Mouse (Mus musculus): ENCODE data around the gene Pigr. TPM values are rescaled to one million over a fixed set of nuclear protein-coding genes. Genes with fewer than 3 reads are reported as not detected.
A peak's percentile ranks its signal among the peaks of the same experiment; 100 is the strongest.

Gene Pigr
- polyA plus RNA-seq, 1 experiment: 0.01 TPM

- H3K27me3 ChIP-seq (ENCODE audit: control insufficient read depth): peaks cover 10% of the 10 kb centered on the region
- H3K4me1 ChIP-seq (ENCODE audit: control insufficient read depth): no peaks in the 10 kb centered on the region
- H3K9me3 ChIP-seq (ENCODE audit: control insufficient read depth, low read length): no peaks in the 10 kb centered on the region
- TF ChIP-seq GATA1 (IDR thresholded peaks at IDR 0.05; ENCODE audit: low read length) (no peak), TAL1 (IDR thresholded peaks at IDR 0.05; ENCODE audit: low read length) (no peak)
- H3K4me3 ChIP-seq (replicated peaks): no peak overlapping the region
- H3K36me3 ChIP-seq (ENCODE audit: control insufficient read depth): no peaks in the 10 kb centered on the region
Observed at GRCm38 (mm10) chr1:130872912-130873311, 46.4 kb downstream of the Pigr start.

GRCm38 (mm10) chr1:130875139-130875538 lies 48.7 kb downstream of the Pigr start:
- peaks cover 29% of the 10 kb centered on the region for H3K27me3 ChIP-seq (ENCODE audit: control insufficient read depth)
- H3K36me3 ChIP-seq (ENCODE audit: control insufficient read depth): no peaks in the 10 kb centered on the region
- no peak for TF ChIP-seq GATA1 (IDR thresholded peaks at IDR 0.05; ENCODE audit: low read length)
- TF ChIP-seq TAL1 (IDR thresholded peaks at IDR 0.05; ENCODE audit: low read length): no peak
- no peak overlapping the region for H3K4me3 ChIP-seq (replicated peaks)
- no peaks in the 10 kb centered on the region for H3K9me3 ChIP-seq (ENCODE audit: control insufficient read depth, low read length)
- H3K4me1 ChIP-seq (ENCODE audit: control insufficient read depth): no peaks in the 10 kb centered on the region

- H3K9me3 ChIP-seq (ENCODE audit: control insufficient read depth, low read length): no peaks in the 10 kb centered on the region
- no peak for TF ChIP-seq TAL1 (IDR thresholded peaks at IDR 0.05; ENCODE audit: low read length)
- no peak for TF ChIP-seq GATA1 (IDR thresholded peaks at IDR 0.05; ENCODE audit: low read length)
- H3K4me3 ChIP-seq (replicated peaks): no peak overlapping the region
- peaks cover 31% of the 10 kb centered on the region for H3K27me3 ChIP-seq (ENCODE audit: control insufficient read depth)
- no peaks in the 10 kb centered on the region for H3K36me3 ChIP-seq (ENCODE audit: control insufficient read depth)
- H3K4me1 ChIP-seq (ENCODE audit: control insufficient read depth): no peaks in the 10 kb centered on the region
Observed at GRCm38 (mm10) chr1:130875910-130876309, 49.4 kb downstream of the Pigr start.

- TF ChIP-seq TAL1 (IDR thresholded peaks at IDR 0.05; ENCODE audit: low read length) (no peak), GATA1 (IDR thresholded peaks at IDR 0.05; ENCODE audit: low read length) (no peak)
- peaks cover 31% of the 10 kb centered on the region for H3K27me3 ChIP-seq (ENCODE audit: control insufficient read depth)
- H3K36me3 ChIP-seq (ENCODE audit: control insufficient read depth): no peaks in the 10 kb centered on the region
- no peaks in the 10 kb centered on the region for H3K4me1 ChIP-seq (ENCODE audit: control insufficient read depth)
- no peaks in the 10 kb centered on the region for H3K9me3 ChIP-seq (ENCODE audit: control insufficient read depth, low read length)
- no peak overlapping the region for H3K4me3 ChIP-seq (replicated peaks)
Observed at GRCm38 (mm10) chr1:130876931-130877509, 50.5 kb downstream of the Pigr start.

GRCm38 (mm10) chr1:130877889-130878614 lies 51.6 kb downstream of the Pigr start:
- peak overlapping the region; percentile 7 for H3K4me3 ChIP-seq (replicated peaks)
- H3K36me3 ChIP-seq (ENCODE audit: control insufficient read depth): no peaks in the 10 kb centered on the region
- TF ChIP-seq GATA1 (IDR thresholded peaks at IDR 0.05; ENCODE audit: low read length) (no peak), TAL1 (IDR thresholded peaks at IDR 0.05; ENCODE audit: low read length) (no peak)
- H3K9me3 ChIP-seq (ENCODE audit: control insufficient read depth, low read length): no peaks in the 10 kb centered on the region
- H3K27me3 ChIP-seq (ENCODE audit: control insufficient read depth): peaks cover 31% of the 10 kb centered on the region
- H3K4me1 ChIP-seq (ENCODE audit: control insufficient read depth): no peaks in the 10 kb centered on the region

GRCm38 (mm10) chr1:130879927-130880326 lies 53.4 kb downstream of the Pigr start:
- no peaks in the 10 kb centered on the region for H3K36me3 ChIP-seq (ENCODE audit: control insufficient read depth)
- no peaks in the 10 kb centered on the region for H3K4me1 ChIP-seq (ENCODE audit: control insufficient read depth)
- no peaks in the 10 kb centered on the region for H3K9me3 ChIP-seq (ENCODE audit: control insufficient read depth, low read length)
- no peak overlapping the region for H3K4me3 ChIP-seq (replicated peaks)
- H3K27me3 ChIP-seq (ENCODE audit: control insufficient read depth): peaks cover 31% of the 10 kb centered on the region
- TF ChIP-seq GATA1 (IDR thresholded peaks at IDR 0.05; ENCODE audit: low read length): no peak
- TF ChIP-seq TAL1 (IDR thresholded peaks at IDR 0.05; ENCODE audit: low read length): no peak

GRCm38 (mm10) chr1:130883146-130883545 lies 56.7 kb downstream of the Pigr start:
- Histone ChIP-seq H3K27me3 (ENCODE audit: control insufficient read depth) (peaks cover 23% of the 10 kb centered on the region), H3K36me3 (ENCODE audit: control insufficient read depth) (no peaks in the 10 kb centered on the region)
- TF ChIP-seq GATA1 (IDR thresholded peaks at IDR 0.05; ENCODE audit: low read length) (no peak), TAL1 (IDR thresholded peaks at IDR 0.05; ENCODE audit: low read length) (no peak)

GRCm38 (mm10) chr1:130887354-130887753 lies 60.9 kb downstream of the Pigr start, which contains the start of gene Il24:
Gene Il24, minus strand, starts transcription at chr1:130887454.
- Histone ChIP-seq H3K4me1 (ENCODE audit: control insufficient read depth) (no peaks in the 10 kb centered on the region), H3K27me3 (ENCODE audit: control insufficient read depth) (peaks cover 4% of the 10 kb centered on the region; the same call in 1 of the 2 replicates)
- TF ChIP-seq TAL1 (IDR thresholded peaks at IDR 0.05; ENCODE audit: low read length) (no peak), GATA1 (IDR thresholded peaks at IDR 0.05; ENCODE audit: low read length) (no peak)

More at GRCm38 (mm10) chr1:130883146-130883545, 56.7 kb downstream of the Pigr start:
- Histone ChIP-seq H3K9me3 (ENCODE audit: control insufficient read depth, low read length) (no peaks in the 10 kb centered on the region), H3K4me1 (ENCODE audit: control insufficient read depth) (no peaks in the 10 kb centered on the region), H3K4me3 (replicated peaks) (no peak overlapping the region)

GRCm38 (mm10) chr1:130892446-130892845 lies 66.0 kb downstream of the Pigr start:
- no peaks in the 10 kb centered on the region for H3K4me1 ChIP-seq (ENCODE audit: control insufficient read depth)
- no peaks in the 10 kb centered on the region for H3K9me3 ChIP-seq (ENCODE audit: control insufficient read depth, low read length)
- TF ChIP-seq TAL1 (IDR thresholded peaks at IDR 0.05; ENCODE audit: low read length) (no peak), GATA1 (IDR thresholded peaks at IDR 0.05; ENCODE audit: low read length) (no peak)
- H3K4me3 ChIP-seq (replicated peaks): no peak overlapping the region
- no peaks in the 10 kb centered on the region for H3K36me3 ChIP-seq (ENCODE audit: control insufficient read depth)
- H3K27me3 ChIP-seq (ENCODE audit: control insufficient read depth): no peaks in the 10 kb centered on the region

More at GRCm38 (mm10) chr1:130887354-130887753, 60.9 kb downstream of the Pigr start, which contains the start of gene Il24:
- H3K4me3 ChIP-seq (replicated peaks): no peak within 1 kb of the TSS
- H3K9me3 ChIP-seq (ENCODE audit: control insufficient read depth, low read length): no peaks in the 10 kb centered on the region
- H3K36me3 ChIP-seq (ENCODE audit: control insufficient read depth): no peaks in the 10 kb centered on the region

Measured in erythroblast, embryonic 14.5 days (primary cell).